Mouse (Mus musculus): Measurements from ENCODE around the gene Zfhx3. TPM values are rescaled to one million over a fixed set of nuclear protein-coding genes. Genes with fewer than 3 reads are reported as not detected.

The Zfhx3 gene
- polyA plus RNA-seq, 1 experiment from 2014 or later, result 1.2 TPM

DNA sequence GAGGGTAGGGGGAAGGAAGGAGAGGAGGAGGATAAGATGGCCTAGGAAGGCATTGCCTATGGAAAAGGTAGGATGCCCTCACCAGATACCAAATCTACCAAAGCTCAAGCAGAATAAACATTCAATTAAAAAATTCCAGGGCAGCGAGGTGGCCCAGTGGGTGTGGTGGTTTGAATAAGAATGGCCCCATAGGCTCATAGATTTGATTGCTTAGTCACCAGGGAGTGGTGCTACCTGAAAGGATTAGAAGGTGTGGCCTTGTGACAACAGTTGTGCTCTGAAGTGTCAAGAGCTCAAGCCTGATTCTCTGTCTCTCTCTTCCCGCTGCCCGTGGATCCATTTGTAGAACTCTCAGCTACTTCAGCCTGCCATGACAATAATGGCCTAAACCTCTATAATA is 703.2 kb downstream of the Zfhx3 start:
- Histone ChIP-seq H3K27ac (ENCODE audit: low read length) (no peak overlapping the region), H3K4me2 (ENCODE audit: low read depth, low read length) (no peak overlapping the region), H3K9me3 (replicated peaks; ENCODE audit: control insufficient read depth, low read length) (no peaks in the 10 kb centered on the region), H3K36me3 (ENCODE audit: control insufficient read depth, insufficient read depth) (no peaks in the 10 kb centered on the region), H3K4me3 (ENCODE audit: low read depth, low read length) (no peak overlapping the region), H3K4me1 (ENCODE audit: control insufficient read depth, low read depth, low read length) (no peaks in the 10 kb centered on the region), H3K9ac (ENCODE audit: low read depth, low read length) (no peak overlapping the region), H3K27me3 (ENCODE audit: control insufficient read depth, insufficient read depth, low read depth, low read length) (no peaks in the 10 kb centered on the region)
- ATAC-seq (ENCODE audit: low read depth), result no peak
- 70% methylated on average over 3 of the region's 3 CpGs for WGBS (ENCODE audit: insufficient replicate concordance)

DNA sequence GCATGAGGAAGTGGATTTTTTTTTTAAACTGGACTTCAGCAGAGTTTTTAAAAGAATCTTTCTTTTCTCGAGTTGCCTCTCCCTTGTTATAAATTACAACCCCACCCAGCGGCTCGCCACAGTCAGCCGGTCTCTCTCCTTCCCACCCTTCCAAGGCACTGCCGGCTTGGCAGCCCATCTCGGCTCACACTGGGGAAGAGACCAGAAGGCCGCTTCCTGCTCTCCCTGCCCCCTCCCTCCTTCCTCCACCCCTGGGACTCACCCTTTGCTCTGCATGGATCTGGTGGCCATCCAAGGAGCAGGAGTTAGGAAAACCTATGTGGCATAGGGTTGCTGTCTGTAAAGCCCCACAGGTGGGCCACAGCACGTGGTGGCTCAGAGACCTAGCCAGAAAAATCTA is 705.1 kb downstream of the Zfhx3 start:
- H3K27me3 ChIP-seq (ENCODE audit: control insufficient read depth, insufficient read depth, low read depth, low read length), result no peaks in the 10 kb centered on the region
- H3K4me3 ChIP-seq (ENCODE audit: low read depth, low read length), result no peak overlapping the region
- H3K9me3 ChIP-seq (replicated peaks; ENCODE audit: control insufficient read depth, low read length), result no peaks in the 10 kb centered on the region
- no peak overlapping the region for H3K9ac ChIP-seq (ENCODE audit: low read depth, low read length)
- 42% methylated on average over 8 of the region's 8 CpGs for WGBS (ENCODE audit: insufficient replicate concordance)
- H3K36me3 ChIP-seq (ENCODE audit: control insufficient read depth, insufficient read depth), result no peaks in the 10 kb centered on the region
- no peaks in the 10 kb centered on the region for H3K4me1 ChIP-seq (ENCODE audit: control insufficient read depth, low read depth, low read length)
- H3K4me2 ChIP-seq (ENCODE audit: low read depth, low read length), result no peak overlapping the region
- ATAC-seq (ENCODE audit: low read depth), result no peak
- H3K27ac ChIP-seq (ENCODE audit: low read length), result no peak overlapping the region

DNA sequence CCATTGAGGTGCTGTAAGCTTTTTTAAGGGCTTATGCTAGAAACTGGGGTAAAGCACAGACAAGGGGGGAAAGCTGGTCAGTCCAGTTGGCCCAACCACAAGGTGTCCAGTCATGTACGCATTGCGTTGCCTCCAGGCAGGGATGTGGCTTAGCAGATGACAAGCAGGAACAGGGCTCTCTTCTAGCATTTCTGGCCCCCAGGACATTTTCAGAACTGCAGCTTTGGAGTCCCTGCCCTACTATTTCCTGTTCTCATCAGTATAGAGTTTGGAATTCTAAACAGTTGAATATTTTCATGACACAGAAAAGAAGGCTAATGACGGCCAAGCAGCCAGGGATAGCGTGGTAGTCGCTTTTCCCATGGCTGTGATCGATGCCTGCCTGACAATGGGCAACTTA is 706.5 kb downstream of the Zfhx3 start:
- ATAC-seq (ENCODE audit: low read depth), result no peak
- no peaks in the 10 kb centered on the region for H3K36me3 ChIP-seq (ENCODE audit: control insufficient read depth, insufficient read depth)
- no peaks in the 10 kb centered on the region for H3K9me3 ChIP-seq (replicated peaks; ENCODE audit: control insufficient read depth, low read length)
- no peak overlapping the region for H3K9ac ChIP-seq (ENCODE audit: low read depth, low read length)
- H3K4me3 ChIP-seq (ENCODE audit: low read depth, low read length), result no peak overlapping the region
- no peaks in the 10 kb centered on the region for H3K4me1 ChIP-seq (ENCODE audit: control insufficient read depth, low read depth, low read length)
- no peak overlapping the region for H3K4me2 ChIP-seq (ENCODE audit: low read depth, low read length)
- H3K27ac ChIP-seq (ENCODE audit: low read length), result no peak overlapping the region
- no peaks in the 10 kb centered on the region for H3K27me3 ChIP-seq (ENCODE audit: control insufficient read depth, insufficient read depth, low read depth, low read length)
- WGBS (ENCODE audit: insufficient replicate concordance), result 71% methylated on average over 6 of the region's 6 CpGs

DNA sequence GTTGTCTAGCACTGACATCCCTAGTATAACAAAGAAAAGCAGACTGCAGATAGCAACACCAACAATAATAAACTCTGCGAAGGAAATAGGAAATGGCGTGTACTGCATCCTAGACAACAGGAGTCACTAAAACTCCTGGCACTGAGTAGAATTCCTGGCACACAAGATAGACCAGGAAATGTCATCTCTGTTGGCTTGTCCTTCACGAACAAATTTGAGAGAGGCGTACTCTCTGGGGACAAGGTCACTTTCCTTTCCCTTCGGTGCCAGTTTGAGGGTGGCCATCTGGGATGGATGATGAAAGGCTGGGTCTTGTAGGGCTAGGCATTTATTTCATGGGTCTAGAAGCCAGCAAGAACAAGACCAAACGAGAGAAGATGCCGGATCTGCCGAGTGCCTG is 708.4 kb downstream of the Zfhx3 start:
- H3K4me1 ChIP-seq (ENCODE audit: control insufficient read depth, low read depth, low read length), result no peaks in the 10 kb centered on the region
- WGBS (ENCODE audit: insufficient replicate concordance), result 75% methylated on average over 8 of the region's 8 CpGs
- H3K9me3 ChIP-seq (replicated peaks; ENCODE audit: control insufficient read depth, low read length), result no peaks in the 10 kb centered on the region
- no peak overlapping the region for H3K4me2 ChIP-seq (ENCODE audit: low read depth, low read length)
- H3K36me3 ChIP-seq (ENCODE audit: control insufficient read depth, insufficient read depth), result no peaks in the 10 kb centered on the region
- H3K4me3 ChIP-seq (ENCODE audit: low read depth, low read length), result no peak overlapping the region
- no peak overlapping the region for H3K9ac ChIP-seq (ENCODE audit: low read depth, low read length)
- H3K27ac ChIP-seq (ENCODE audit: low read length), result no peak overlapping the region
- no peak for ATAC-seq (ENCODE audit: low read depth)
- H3K27me3 ChIP-seq (ENCODE audit: control insufficient read depth, insufficient read depth, low read depth, low read length), result no peaks in the 10 kb centered on the region

DNA sequence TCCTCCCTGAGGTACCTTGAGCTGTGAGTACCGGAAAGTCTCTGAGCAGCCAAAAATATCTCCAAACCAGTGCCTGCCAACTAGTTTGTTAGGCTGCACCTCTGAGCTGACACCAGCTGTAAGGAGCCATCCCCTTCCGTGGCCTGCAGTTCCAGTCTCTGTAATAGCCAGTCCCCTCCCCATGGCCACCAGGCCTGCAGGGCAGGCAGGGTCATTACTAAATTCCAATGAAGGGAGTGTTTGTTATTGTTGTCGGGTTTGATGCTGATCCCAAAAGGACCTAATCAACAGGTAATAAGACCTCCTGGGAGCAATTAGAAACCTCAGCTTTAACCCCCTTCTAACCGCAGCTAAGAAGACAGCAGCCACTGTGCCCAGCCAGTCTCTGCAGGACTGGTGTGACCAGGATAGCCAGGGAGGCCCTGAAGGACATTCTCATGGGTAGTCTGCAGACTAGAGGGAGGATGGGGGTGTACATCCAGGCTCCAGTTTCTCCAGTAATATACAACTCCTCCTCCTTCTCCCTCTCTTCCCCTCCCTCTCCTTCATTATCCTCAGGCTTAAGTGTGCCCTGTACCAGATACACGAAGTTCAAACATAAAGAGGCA is 719.1 kb downstream of the Zfhx3 start:
- no peak for ATAC-seq (ENCODE audit: low read depth)
- no peaks in the 10 kb centered on the region for H3K27me3 ChIP-seq (ENCODE audit: control insufficient read depth, insufficient read depth, low read depth, low read length)
- H3K4me2 ChIP-seq (ENCODE audit: low read depth, low read length), result no peak overlapping the region
- no peak overlapping the region for H3K27ac ChIP-seq (ENCODE audit: low read length)
- H3K9ac ChIP-seq (ENCODE audit: low read depth, low read length), result no peak overlapping the region
- no peaks in the 10 kb centered on the region for H3K36me3 ChIP-seq (ENCODE audit: control insufficient read depth, insufficient read depth)
- H3K9me3 ChIP-seq (replicated peaks; ENCODE audit: control insufficient read depth, low read length), result no peaks in the 10 kb centered on the region
- no peaks in the 10 kb centered on the region for H3K4me1 ChIP-seq (ENCODE audit: control insufficient read depth, low read depth, low read length)
- 55% methylated on average over 5 of the region's 5 CpGs for WGBS (ENCODE audit: insufficient replicate concordance)
- H3K4me3 ChIP-seq (ENCODE audit: low read depth, low read length), result no peak overlapping the region

DNA sequence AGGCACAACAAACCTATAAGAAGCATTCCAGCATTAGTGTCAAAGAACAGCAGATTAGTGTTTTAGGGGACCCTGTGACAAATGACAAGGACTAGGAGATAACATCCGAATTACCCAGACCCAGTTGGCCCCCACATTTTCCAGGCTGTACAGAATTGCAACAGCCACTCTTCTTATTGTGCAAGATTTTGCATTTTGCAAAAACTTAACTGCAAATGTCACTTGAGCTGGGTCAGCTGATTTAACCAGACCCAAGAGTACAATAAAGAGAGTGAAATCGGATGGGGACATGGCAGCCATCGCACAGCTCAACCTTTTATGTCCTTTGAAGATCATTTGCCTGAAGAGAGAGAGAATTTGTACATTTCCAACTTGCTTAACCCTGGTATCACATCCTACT is 720.3 kb downstream of the Zfhx3 start:
- no peaks in the 10 kb centered on the region for H3K9me3 ChIP-seq (replicated peaks; ENCODE audit: control insufficient read depth, low read length)
- H3K27ac ChIP-seq (ENCODE audit: low read length), result no peak overlapping the region
- no peaks in the 10 kb centered on the region for H3K36me3 ChIP-seq (ENCODE audit: control insufficient read depth, insufficient read depth)
- H3K4me1 ChIP-seq (ENCODE audit: control insufficient read depth, low read depth, low read length), result no peaks in the 10 kb centered on the region
- ATAC-seq (ENCODE audit: low read depth), result no peak
- H3K4me2 ChIP-seq (ENCODE audit: low read depth, low read length), result no peak overlapping the region
- WGBS (ENCODE audit: insufficient replicate concordance), result 47% methylated on average over 3 of the region's 3 CpGs
- no peaks in the 10 kb centered on the region for H3K27me3 ChIP-seq (ENCODE audit: control insufficient read depth, insufficient read depth, low read depth, low read length)
- no peak overlapping the region for H3K9ac ChIP-seq (ENCODE audit: low read depth, low read length)
- H3K4me3 ChIP-seq (ENCODE audit: low read depth, low read length), result no peak overlapping the region

DNA sequence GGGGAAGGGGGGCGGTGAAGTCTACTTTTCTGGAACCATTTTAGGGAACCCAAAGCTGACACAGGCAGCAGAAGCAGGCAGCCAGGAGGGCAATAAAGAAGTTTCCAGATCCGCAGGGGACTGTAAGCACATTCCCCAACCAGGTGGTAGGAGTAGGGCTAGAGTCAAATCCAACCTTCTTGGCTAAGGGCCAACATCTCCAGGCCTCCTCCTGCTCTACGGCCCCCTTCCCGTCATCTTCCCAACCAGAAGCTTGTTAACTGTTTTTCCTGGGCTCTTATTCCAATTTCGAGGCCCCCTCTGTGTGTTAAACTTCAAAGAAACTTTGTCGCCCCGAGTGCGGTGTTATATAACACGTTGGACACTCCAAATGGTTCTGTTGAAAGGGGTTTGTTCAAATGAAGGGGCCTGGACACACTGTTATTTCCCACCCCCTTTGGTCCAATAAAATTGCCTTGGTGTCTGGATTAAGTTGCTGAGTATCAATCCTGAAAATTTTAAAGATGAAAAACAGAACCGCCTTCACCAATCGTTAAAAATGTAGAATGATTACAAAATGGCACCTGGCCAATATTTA is 729.6 kb downstream of the Zfhx3 start:
- H3K36me3 ChIP-seq (ENCODE audit: control insufficient read depth, insufficient read depth), result no peaks in the 10 kb centered on the region
- H3K27me3 ChIP-seq (ENCODE audit: control insufficient read depth, insufficient read depth, low read depth, low read length), result no peaks in the 10 kb centered on the region
- no peak overlapping the region for H3K9ac ChIP-seq (ENCODE audit: low read depth, low read length)
- no peak for ATAC-seq (ENCODE audit: low read depth)
- H3K4me2 ChIP-seq (ENCODE audit: low read depth, low read length), result no peak overlapping the region
- no peaks in the 10 kb centered on the region for H3K4me1 ChIP-seq (ENCODE audit: control insufficient read depth, low read depth, low read length)
- WGBS (ENCODE audit: insufficient replicate concordance), result 72% methylated on average over 11 of the region's 11 CpGs
- H3K27ac ChIP-seq (ENCODE audit: low read length), result no peak overlapping the region
- H3K4me3 ChIP-seq (ENCODE audit: low read depth, low read length), result no peak overlapping the region
- H3K9me3 ChIP-seq (replicated peaks; ENCODE audit: control insufficient read depth, low read length), result no peaks in the 10 kb centered on the region

DNA sequence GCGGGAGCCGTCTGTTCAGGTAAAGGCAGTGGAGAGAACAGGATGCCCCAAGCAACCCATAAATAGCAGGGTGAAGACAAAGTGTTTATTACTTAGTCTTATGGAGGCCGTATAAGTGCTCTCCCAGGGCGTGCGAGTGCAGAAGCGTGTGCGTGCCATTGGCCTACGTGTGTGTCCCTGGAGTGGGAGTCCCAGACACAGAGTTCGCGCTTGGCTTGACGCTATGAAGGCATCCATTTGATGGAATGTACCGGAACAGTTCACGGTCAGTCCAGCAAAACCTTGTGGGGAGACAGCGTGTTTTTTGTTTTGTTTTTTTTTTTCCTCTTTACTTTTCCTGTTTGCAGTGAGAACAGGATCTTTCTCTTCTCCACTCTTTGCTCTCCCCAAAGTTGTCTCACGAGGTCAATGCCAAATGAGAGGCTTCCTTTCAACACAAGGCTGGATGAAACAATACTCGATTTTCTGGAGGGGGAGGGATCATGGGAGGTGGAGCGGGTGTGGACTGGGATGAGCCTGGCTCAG is 732.6 kb downstream of the Zfhx3 start:
- Histone ChIP-seq H3K27ac (ENCODE audit: low read length) (no peak overlapping the region), H3K4me3 (ENCODE audit: low read depth, low read length) (no peak overlapping the region)

DNA sequence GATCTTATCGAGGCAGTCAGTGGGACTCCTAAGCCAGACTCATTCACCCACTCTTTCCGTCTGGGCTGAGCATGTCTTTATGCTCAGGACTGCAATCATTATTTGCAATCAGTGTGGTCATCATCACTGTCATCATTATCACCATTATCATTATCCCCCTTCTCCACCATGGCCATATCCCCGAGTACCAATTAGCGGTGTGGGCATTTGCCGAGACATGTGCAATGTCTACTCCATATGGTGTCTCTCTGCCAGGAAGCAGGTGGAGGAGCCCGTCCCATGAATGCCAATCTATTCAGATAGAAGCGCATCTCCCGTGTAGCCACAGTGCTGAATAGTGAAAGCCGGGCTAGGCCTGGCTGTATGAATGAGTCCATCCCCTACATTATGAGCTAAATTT is 747.2 kb downstream of the Zfhx3 start:
- Histone ChIP-seq H3K36me3 (ENCODE audit: control insufficient read depth, insufficient read depth) (no peaks in the 10 kb centered on the region), H3K9ac (ENCODE audit: low read depth, low read length) (no peak overlapping the region), H3K4me1 (ENCODE audit: control insufficient read depth, low read depth, low read length) (peaks cover 5% of the 10 kb centered on the region), H3K27me3 (ENCODE audit: control insufficient read depth, insufficient read depth, low read depth, low read length) (peaks cover 5% of the 10 kb centered on the region), H3K4me2 (ENCODE audit: low read depth, low read length) (no peak overlapping the region), H3K9me3 (replicated peaks; ENCODE audit: control insufficient read depth, low read length) (no peaks in the 10 kb centered on the region), H3K4me3 (ENCODE audit: low read depth, low read length) (no peak overlapping the region), H3K27ac (ENCODE audit: low read length) (no peak overlapping the region)
- WGBS (ENCODE audit: insufficient replicate concordance), result 76% methylated on average over 9 of the region's 9 CpGs
- no peak for ATAC-seq (ENCODE audit: low read depth)

More for the DNA sequence above, 732.6 kb downstream of the Zfhx3 start:
- Histone ChIP-seq H3K27me3 (ENCODE audit: control insufficient read depth, insufficient read depth, low read depth, low read length) (no peaks in the 10 kb centered on the region), H3K4me1 (ENCODE audit: control insufficient read depth, low read depth, low read length) (no peaks in the 10 kb centered on the region), H3K9ac (ENCODE audit: low read depth, low read length) (no peak overlapping the region), H3K4me2 (ENCODE audit: low read depth, low read length) (no peak overlapping the region), H3K9me3 (replicated peaks; ENCODE audit: control insufficient read depth, low read length) (no peaks in the 10 kb centered on the region), H3K36me3 (ENCODE audit: control insufficient read depth, insufficient read depth) (no peaks in the 10 kb centered on the region)
- no peak for ATAC-seq (ENCODE audit: low read depth)
- 73% methylated on average over 17 of the region's 17 CpGs for WGBS (ENCODE audit: insufficient replicate concordance)
